Mouse (Mus musculus) hindbrain, embryonic 16.5 days (tissue): ENCODE results near the gene Ube3b. TPM values are rescaled to one million over a fixed set of nuclear protein-coding genes. Genes with fewer than 3 reads are reported as not detected.

Experiments used
- microRNA-seq: library from miRNA; unstranded; fragments of <30 nt; microRNA quantifications from one replicate; pipeline ENCODE4, GENCODE M21; 2017
- polyA plus RNA-seq: library from polyadenylated mRNA; unstranded; fragments of >200 nt; fragmentation: Nextera tagmentation; extraction: Ambion mirVana; gene quantifications from 2 replicates; pipeline ENCODE4 v1.2.1, GENCODE M21; 2015

Gene Ube3b
- polyA plus RNA-seq, 1 experiment from 2014 or later: 36.7 TPM

Small RNAs within 50 kb of the gene (microRNA-seq; reads per million reads assigned to microRNA genes)
- gene Mir7027: not detected

Other genes with a start within 250 kb of the Ube3b start
- 5.4 and 5.5 TPM in 2 replicates for gene Acacb, start 234.1 kb upstream of the Ube3b start, polyA plus RNA-seq
- 0.11 and 0.29 TPM in 2 replicates for gene Foxn4, start 106.8 kb upstream of the Ube3b start, polyA plus RNA-seq
- gene Myo1h, start 91.4 kb upstream of the Ube3b start, polyA plus RNA-seq: 0.85 and 1.0 TPM in 2 replicates
- 59.3 and 70.1 TPM in 2 replicates for gene Kctd10, start 99 bp upstream of the Ube3b start, polyA plus RNA-seq
- gene Mmab, start 63.5 kb downstream of the Ube3b start, polyA plus RNA-seq: 38.2 and 40.8 TPM in 2 replicates
- gene Mvk, start 63.7 kb downstream of the Ube3b start, polyA plus RNA-seq: 75.8 and 86.9 TPM in 2 replicates
- 4.7 and 4.9 TPM in 2 replicates for gene Fam222a, start 187.4 kb downstream of the Ube3b start, polyA plus RNA-seq